Mouse (Mus musculus) midbrain, embryonic 10.5 days (tissue): ENCODE data around the gene Kifc5b. TPM values are rescaled to one million over a fixed set of nuclear protein-coding genes. Genes with fewer than 3 reads are reported as not detected.
A peak's percentile ranks its signal among the peaks of the same experiment; 100 is the strongest.
"Not testable (repeated sequence)": the region's sequence is repeated elsewhere in the genome, so short reads cannot be mapped to it uniquely, and the experiment has no call there.

ENCODE experiments used
- DNase-seq: peaks from one replicate; pipeline ENCODE4 v3.0.0-alpha.2; 2017; ENCODE audit warnings: low spot score
- H3K27ac ChIP-seq: fragments of 300-500 bp; sonication (generic); replicated peaks from 2 replicates; pipeline ENCODE4 v1.5.1; 2016; ENCODE audit warnings: mild to moderate bottlenecking
- H3K27me3 ChIP-seq: fragments of 300-500 bp; sonication (generic); 2 replicates; pipeline ENCODE4 v1.6.1; 2016; ENCODE audit warnings: low read depth, mild to moderate bottlenecking; ENCODE audit not compliant: poor library complexity, severe bottlenecking
- H3K36me3 ChIP-seq: fragments of 300-500 bp; sonication (generic); 2 replicates; pipeline ENCODE4 v1.6.1; 2016; ENCODE audit warnings: mild to moderate bottlenecking, moderate library complexity
- H3K4me1 ChIP-seq: fragments of 300-500 bp; sonication (generic); 2 replicates; pipeline ENCODE4 v1.6.1; 2016
- H3K4me3 ChIP-seq: fragments of 300-500 bp; sonication (generic); 2 replicates; pipeline ENCODE4 v1.5.1; 2016; ENCODE audit warnings: mild to moderate bottlenecking, moderate library complexity
- H3K9me3 ChIP-seq: fragments of 300-500 bp; sonication (generic); replicated peaks from 2 replicates; pipeline ENCODE4 v1.6.1; 2016; ENCODE audit warnings: mild to moderate bottlenecking
- WGBS: fragments of 180-500 bp; shearing (Covaris S2); methylation state at CpG from one replicate; pipeline ENCODE4 v1.1.7; 2016; 5-methylcytosine and 5-hydroxymethylcytosine counted together
- polyA plus RNA-seq: library from polyadenylated mRNA; unstranded; fragments of >200 nt; fragmentation: Nextera tagmentation; extraction: Ambion mirVana; gene quantifications from 2 replicates; pipeline ENCODE4 v1.2.1, GENCODE M21; 2016

Gene Kifc5b
- polyA plus RNA-seq, 1 experiment from 2014 or later: 12.1 TPM

DNA sequence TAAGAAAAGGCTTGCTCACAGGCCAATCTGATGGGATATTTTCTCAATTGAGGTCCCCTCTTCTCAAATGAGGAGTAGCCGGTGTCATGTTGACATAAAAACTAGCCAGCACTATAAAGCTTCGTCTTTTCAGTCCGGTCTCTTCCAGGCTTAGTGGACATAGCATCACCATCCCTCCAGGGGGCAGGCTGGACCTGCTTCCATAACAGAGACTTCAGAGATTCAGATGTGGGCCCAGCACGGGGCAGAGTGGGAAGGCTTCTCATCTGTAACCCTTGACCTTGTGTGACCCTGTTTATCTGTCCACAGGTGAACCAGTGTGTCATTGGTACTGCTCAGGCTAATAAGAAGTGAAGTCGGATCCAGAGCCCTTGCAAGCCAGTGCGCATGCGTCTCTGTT lies 14.9 kb downstream of the Kifc5b start:
- not testable (repeated sequence) for H3K27ac ChIP-seq, H3K4me3 ChIP-seq, H3K9me3 ChIP-seq, H3K27me3 ChIP-seq, DNase-seq
- Histone ChIP-seq H3K4me1 (peaks cover 32% of the 10 kb centered on the region), H3K36me3 (peaks cover 78% of the 10 kb centered on the region)
- 76% methylated on average over 7 of the region's 7 CpGs for WGBS

GRCm38 (mm10) chr17:26932839-26933398 lies 16.0 kb downstream of the Kifc5b start, which contains the start of gene Phf1:
Gene Phf1 (plus strand): TSS chr17:26933052.
- no peaks in the 10 kb centered on the region for H3K27me3 ChIP-seq
- DNase-seq: peak; percentile 92
- H3K4me3 ChIP-seq: peak within 1 kb of the TSS; percentile 61
- WGBS: under 1% methylated on average over 43 of the region's 43 CpGs
- peaks cover 43% of the 10 kb centered on the region for H3K4me1 ChIP-seq
- peak within 1 kb of the TSS; percentile 84 for H3K27ac ChIP-seq
- no peaks in the 10 kb centered on the region for H3K9me3 ChIP-seq
- H3K36me3 ChIP-seq: peaks cover 78% of the 10 kb centered on the region

DNA sequence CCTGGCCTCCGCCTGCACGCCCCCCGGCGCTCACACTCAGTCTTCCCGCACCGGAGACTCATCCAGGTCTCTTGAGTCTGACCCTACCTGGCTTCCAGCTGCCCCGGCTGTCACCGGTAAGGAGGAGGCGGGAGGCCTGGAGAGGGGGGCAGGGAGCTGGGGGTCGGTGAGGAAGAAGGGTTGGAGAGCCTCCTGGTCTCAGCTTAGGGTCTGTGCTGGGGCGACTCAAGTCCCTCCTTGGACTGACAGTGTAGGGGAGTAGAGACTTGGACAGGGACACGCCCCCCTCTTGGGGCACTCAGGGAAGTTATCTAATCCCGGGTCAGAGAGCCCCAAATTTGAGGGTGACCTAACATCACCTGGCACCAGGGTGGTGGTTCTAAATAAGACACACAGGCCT lies 16.5 kb downstream of the Kifc5b start:
- 11% methylated on average over 13 of the region's 13 CpGs for WGBS
- H3K9me3 ChIP-seq: no peaks in the 10 kb centered on the region
- peak overlapping the region; percentile 84 for H3K27ac ChIP-seq
- DNase-seq: no peak
- peak overlapping the region; percentile 61 for H3K4me3 ChIP-seq
- H3K36me3 ChIP-seq: peaks cover 76% of the 10 kb centered on the region
- H3K27me3 ChIP-seq: no peaks in the 10 kb centered on the region
- peaks cover 48% of the 10 kb centered on the region for H3K4me1 ChIP-seq

GRCm38 (mm10) chr17:26933885-26934827 lies 17.3 kb downstream of the Kifc5b start:
- Histone ChIP-seq H3K27me3 (no peaks in the 10 kb centered on the region), H3K36me3 (peaks cover 69% of the 10 kb centered on the region), H3K4me1 (peaks cover 53% of the 10 kb centered on the region), H3K9me3 (no peaks in the 10 kb centered on the region), H3K4me3 (peak overlapping the region; percentile 61), H3K27ac (no peak overlapping the region)
- DNase-seq: no peak
- WGBS: 84% methylated on average over 16 of the region's 16 CpGs

- Histone ChIP-seq H3K4me1 (peaks cover 57% of the 10 kb centered on the region), H3K27me3 (no peaks in the 10 kb centered on the region), H3K36me3 (peaks cover 60% of the 10 kb centered on the region)
Measured at GRCm38 (mm10) chr17:26935027-26935426, 18.1 kb downstream of the Kifc5b start.

DNA sequence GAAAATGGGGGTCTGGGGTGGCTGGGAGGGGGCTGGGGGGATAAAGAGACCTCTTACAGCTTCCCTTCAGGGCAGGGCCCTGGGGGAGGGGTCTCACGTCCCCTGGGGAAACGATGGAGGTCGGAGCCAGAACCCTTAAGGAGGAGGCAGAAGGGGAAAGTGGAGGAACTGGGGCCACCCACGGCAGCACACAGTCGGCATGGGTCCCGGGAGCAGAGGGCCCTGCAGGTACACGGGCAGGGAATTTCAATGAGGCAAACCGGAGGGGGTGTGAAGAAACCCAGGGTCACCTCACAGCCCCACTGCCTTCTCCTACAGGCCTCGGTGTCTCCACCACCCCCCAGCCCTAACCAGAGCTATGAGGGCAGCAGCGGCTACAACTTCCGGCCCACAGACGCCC lies 19.6 kb downstream of the Kifc5b start:
- DNase-seq: no peak
- Histone ChIP-seq H3K36me3 (peaks cover 46% of the 10 kb centered on the region), H3K4me1 (peaks cover 71% of the 10 kb centered on the region)

More at GRCm38 (mm10) chr17:26935027-26935426, 18.1 kb downstream of the Kifc5b start:
- WGBS: 90% methylated on average over 9 of the region's 9 CpGs
- Histone ChIP-seq H3K27ac (no peak overlapping the region), H3K9me3 (no peaks in the 10 kb centered on the region), H3K4me3 (peak overlapping the region; percentile 11; the same call in 1 of the 2 replicates)
- no peak for DNase-seq

DNA sequence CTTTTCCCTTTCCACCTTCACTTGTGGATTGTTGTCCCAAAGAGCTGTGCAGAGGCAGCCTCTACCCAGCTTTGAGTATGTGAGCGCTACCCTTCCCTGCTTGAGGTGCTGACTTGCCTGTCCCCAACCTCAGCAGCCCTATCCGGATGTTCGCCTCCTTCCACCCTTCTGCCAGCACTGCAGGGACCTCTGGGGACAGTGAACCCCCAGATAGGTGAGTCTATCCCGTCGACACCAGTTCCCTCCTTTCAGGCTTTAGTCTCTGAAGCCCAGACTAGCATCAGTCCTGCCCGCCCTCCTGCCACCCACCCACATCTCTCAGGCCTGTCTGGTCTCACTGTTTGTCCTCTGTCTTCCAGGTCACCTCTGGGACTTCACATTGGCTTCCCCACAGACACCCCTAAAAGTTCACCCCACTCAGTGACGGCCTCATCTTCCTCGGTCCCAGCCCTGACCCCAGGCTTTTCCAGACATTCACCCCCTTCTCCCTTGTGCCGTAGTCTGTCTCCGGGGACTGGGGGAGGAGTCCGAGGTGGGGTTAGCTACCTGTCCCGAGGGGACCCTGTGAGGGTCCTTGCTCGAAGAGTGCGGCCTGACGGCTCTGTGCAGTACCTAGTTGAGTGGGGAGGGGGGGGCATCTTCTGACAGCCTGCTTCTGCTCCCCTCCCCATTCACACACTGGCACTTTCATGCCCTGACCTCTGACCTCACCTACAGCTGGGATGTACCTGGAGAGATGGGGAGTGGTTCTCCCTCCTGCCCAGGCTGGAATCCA lies 20.2 kb downstream of the Kifc5b start:
- no peak for DNase-seq
- Histone ChIP-seq H3K27ac (no peak overlapping the region), H3K36me3 (peaks cover 42% of the 10 kb centered on the region), H3K4me1 (peaks cover 77% of the 10 kb centered on the region), H3K27me3 (no peaks in the 10 kb centered on the region), H3K9me3 (no peaks in the 10 kb centered on the region), H3K4me3 (peak overlapping the region; percentile 84)
- 89% methylated on average over 15 of the region's 15 CpGs for WGBS

More for the DNA sequence above, 19.6 kb downstream of the Kifc5b start:
- no peak overlapping the region for H3K27ac ChIP-seq
- WGBS: 88% methylated on average over 12 of the region's 12 CpGs
- H3K9me3 ChIP-seq: no peaks in the 10 kb centered on the region
- no peaks in the 10 kb centered on the region for H3K27me3 ChIP-seq
- H3K4me3 ChIP-seq: no peak overlapping the region

GRCm38 (mm10) chr17:26937883-26938695 lies 21.2 kb downstream of the Kifc5b start:
- Histone ChIP-seq H3K4me1 (peaks cover 77% of the 10 kb centered on the region), H3K27me3 (no peaks in the 10 kb centered on the region)

DNA sequence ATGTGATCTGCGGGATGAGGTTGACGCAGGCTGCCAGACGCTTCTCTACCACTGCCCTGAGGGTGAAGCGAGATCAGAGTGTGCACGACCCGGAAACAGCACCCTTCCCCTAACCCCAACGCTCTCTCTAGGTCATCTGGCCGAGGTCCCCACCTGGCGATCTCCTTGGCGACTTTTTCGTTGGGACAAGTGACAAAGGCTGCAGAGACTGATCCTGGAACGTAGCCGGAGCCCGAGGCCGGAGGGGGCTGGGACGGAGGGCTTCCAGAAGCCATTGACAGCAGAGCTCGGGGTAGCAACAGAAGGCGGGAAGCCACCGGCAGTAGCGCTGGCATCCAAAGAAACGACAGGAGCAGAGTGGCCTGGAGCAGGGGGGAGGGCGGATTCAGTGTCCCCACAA lies 21.8 kb downstream of the Kifc5b start:
- H3K36me3 ChIP-seq: peaks cover 42% of the 10 kb centered on the region
- H3K27ac ChIP-seq: peak overlapping the region; percentile 95
- no peak for DNase-seq
- peak overlapping the region; percentile 84 for H3K4me3 ChIP-seq
- no peaks in the 10 kb centered on the region for H3K27me3 ChIP-seq
- no peaks in the 10 kb centered on the region for H3K9me3 ChIP-seq
- 1% methylated on average over 22 of the region's 22 CpGs for WGBS
- H3K4me1 ChIP-seq: peaks cover 70% of the 10 kb centered on the region

More at GRCm38 (mm10) chr17:26937883-26938695, 21.2 kb downstream of the Kifc5b start:
- 66% methylated on average over 16 of the region's 16 CpGs for WGBS
- H3K4me3 ChIP-seq: peak overlapping the region; percentile 84
- H3K36me3 ChIP-seq: peaks cover 42% of the 10 kb centered on the region
- H3K27ac ChIP-seq: peak overlapping the region; percentile 95
- DNase-seq: no peak
- H3K9me3 ChIP-seq: no peaks in the 10 kb centered on the region

GRCm38 (mm10) chr17:26939178-26939972 lies 22.5 kb downstream of the Kifc5b start, which contains the start of gene Cuta:
Gene Cuta (minus strand): TSS chr17:26939569.
- DNase-seq: peak; percentile 100
- peaks cover 67% of the 10 kb centered on the region for H3K4me1 ChIP-seq
- peak within 1 kb of the TSS; percentile 84 for H3K4me3 ChIP-seq
- 0% methylated on average over 70 of the region's 70 CpGs for WGBS
- H3K27me3 ChIP-seq: no peaks in the 10 kb centered on the region
- H3K36me3 ChIP-seq: peaks cover 39% of the 10 kb centered on the region
- H3K27ac ChIP-seq: peak within 1 kb of the TSS; percentile 95
- no peaks in the 10 kb centered on the region for H3K9me3 ChIP-seq

DNA sequence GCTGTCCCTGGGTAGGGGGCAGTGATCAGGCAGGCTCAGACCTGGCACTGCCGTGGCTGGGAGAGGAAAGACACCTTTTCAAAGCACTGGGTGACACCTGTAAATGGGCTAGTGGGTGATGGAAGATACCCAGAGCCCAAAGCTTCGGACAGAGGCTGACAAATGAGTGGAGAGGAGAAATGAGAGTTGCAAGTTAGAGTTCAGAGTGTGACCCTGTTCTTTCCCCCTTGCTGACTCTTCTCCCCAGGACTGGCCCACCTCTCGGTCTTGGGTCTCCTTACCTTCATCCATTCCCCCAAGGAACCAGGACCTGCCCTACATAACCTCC lies 23.0 kb downstream of the Kifc5b start:
- Histone ChIP-seq H3K36me3 (peaks cover 39% of the 10 kb centered on the region), H3K9me3 (no peaks in the 10 kb centered on the region), H3K4me3 (peak overlapping the region; percentile 84), H3K27me3 (no peaks in the 10 kb centered on the region), H3K4me1 (peaks cover 68% of the 10 kb centered on the region), H3K27ac (peak overlapping the region; percentile 95)
- peak; percentile 26 for DNase-seq
- 2% methylated on average over 3 of the region's 3 CpGs for WGBS
